Mouse (Mus musculus): ENCODE measurements around the gene Gtpbp10. TPM values are rescaled to one million over a fixed set of nuclear protein-coding genes. Genes with fewer than 3 reads are reported as not detected.

Gene Gtpbp10
- polyA plus RNA-seq (2015; fragmentation: Nextera tagmentation; extraction: Ambion mirVana) = 11.2 and 13.8 TPM in 2 replicates

GRCm38 (mm10) chr5:5559079-5559740 lies at the start of gene Gtpbp10:
Gene Gtpbp10, minus strand, starts transcription at chr5:5559538.
- peaks cover 19% of the 10 kb centered on the region for H3K4me1 ChIP-seq (replicated peaks)
- DNase-seq = peak; percentile 80
- peaks cover 11% of the 10 kb centered on the region for H3K36me3 ChIP-seq
- no peaks in the 10 kb centered on the region for H3K9me3 ChIP-seq (replicated peaks)
- under 1% methylated on average over 43 of the region's 43 CpGs for WGBS (ENCODE audit: insufficient replicate concordance)
- peak within 1 kb of the TSS; percentile 59 for H3K27ac ChIP-seq
- peak within 1 kb of the TSS; percentile 78 for H3K4me3 ChIP-seq (replicated peaks)
- peak within 1 kb of the TSS; percentile 80 for H3K9ac ChIP-seq
- ATAC-seq (ENCODE audit: low read depth) = peak; percentile 94
- H3K4me2 ChIP-seq = peak within 1 kb of the TSS; percentile 70
- H3K27me3 ChIP-seq = no peaks in the 10 kb centered on the region

- Histone ChIP-seq H3K4me2 (no peak overlapping the region), H3K27ac (no peak overlapping the region), H3K36me3 (no peaks in the 10 kb centered on the region), H3K9me3 (replicated peaks) (no peaks in the 10 kb centered on the region), H3K27me3 (no peaks in the 10 kb centered on the region), H3K4me3 (replicated peaks) (no peak overlapping the region), H3K9ac (no peak overlapping the region), H3K4me1 (replicated peaks) (no peaks in the 10 kb centered on the region)
- ATAC-seq (ENCODE audit: low read depth) (no peak), DNase-seq (no peak)
- WGBS (ENCODE audit: insufficient replicate concordance) = 63% methylated on average over 3 of the region's 3 CpGs
Observed at GRCm38 (mm10) chr5:5587686-5588085, 28.3 kb upstream of the Gtpbp10 start.

- DNase-seq (peak; percentile 14), ATAC-seq (ENCODE audit: low read depth) (peak; percentile 84)
- Histone ChIP-seq H3K4me3 (replicated peaks) (peak within 1 kb of the TSS; percentile 55), H3K4me1 (replicated peaks) (peaks cover 7% of the 10 kb centered on the region), H3K36me3 (no peaks in the 10 kb centered on the region), H3K9me3 (replicated peaks) (no peaks in the 10 kb centered on the region), H3K9ac (peak within 1 kb of the TSS; percentile 13; the same call in 1 of the 2 replicates), H3K27ac (no peak within 1 kb of the TSS), H3K27me3 (peaks cover 4% of the 10 kb centered on the region; the same call in 1 of the 2 replicates), H3K4me2 (peak within 1 kb of the TSS; percentile 74)
- 3% methylated on average over 24 of the region's 24 CpGs for WGBS (ENCODE audit: insufficient replicate concordance)
Observed at GRCm38 (mm10) chr5:5573749-5574317, 14.5 kb upstream of the Gtpbp10 start, which contains the start of gene Gm8773. Gene Gm8773, plus strand, starts transcription at chr5:5573799.

- Histone ChIP-seq H3K9ac (no peak overlapping the region), H3K27me3 (no peaks in the 10 kb centered on the region), H3K4me2 (no peak overlapping the region), H3K4me3 (replicated peaks) (no peak overlapping the region), H3K36me3 (no peaks in the 10 kb centered on the region), H3K4me1 (replicated peaks) (peaks cover 18% of the 10 kb centered on the region), H3K27ac (no peak overlapping the region), H3K9me3 (replicated peaks) (no peaks in the 10 kb centered on the region)
- DNase-seq (no peak), ATAC-seq (ENCODE audit: low read depth) (no peak)
- WGBS (ENCODE audit: insufficient replicate concordance) = 48% methylated on average over 3 of the region's 3 CpGs
Observed at GRCm38 (mm10) chr5:5562435-5562834, 3.1 kb upstream of the Gtpbp10 start.

GRCm38 (mm10) chr5:5561041-5561706 lies 1.8 kb upstream of the Gtpbp10 start:
- no peaks in the 10 kb centered on the region for H3K36me3 ChIP-seq
- no peak overlapping the region for H3K9ac ChIP-seq
- H3K27ac ChIP-seq = no peak overlapping the region
- H3K4me1 ChIP-seq (replicated peaks) = peaks cover 19% of the 10 kb centered on the region
- no peak overlapping the region for H3K4me2 ChIP-seq
- no peaks in the 10 kb centered on the region for H3K9me3 ChIP-seq (replicated peaks)
- 57% methylated on average over 4 of the region's 4 CpGs for WGBS (ENCODE audit: insufficient replicate concordance)
- no peaks in the 10 kb centered on the region for H3K27me3 ChIP-seq
- ATAC-seq (ENCODE audit: low read depth) = no peak
- DNase-seq = no peak
- no peak overlapping the region for H3K4me3 ChIP-seq (replicated peaks)

- Histone ChIP-seq H3K36me3 (peaks cover 5% of the 10 kb centered on the region), H3K27ac (no peak overlapping the region), H3K9ac (peak overlapping the region; percentile 80), H3K4me2 (peak overlapping the region; percentile 70), H3K9me3 (replicated peaks) (no peaks in the 10 kb centered on the region), H3K27me3 (no peaks in the 10 kb centered on the region), H3K4me1 (replicated peaks) (peaks cover 19% of the 10 kb centered on the region), H3K4me3 (replicated peaks) (peak overlapping the region; percentile 78)
- no peak for ATAC-seq (ENCODE audit: low read depth)
- no peak for DNase-seq
- 42% methylated on average over 8 of the region's 8 CpGs for WGBS (ENCODE audit: insufficient replicate concordance)
Observed at GRCm38 (mm10) chr5:5559798-5560197, 460 bp upstream of the Gtpbp10 start.

- WGBS (ENCODE audit: insufficient replicate concordance) = 48% methylated on average over 1 of the region's 1 CpGs
- DNase-seq = no peak
- Histone ChIP-seq H3K9ac (no peak overlapping the region), H3K27ac (no peak overlapping the region), H3K9me3 (replicated peaks) (no peaks in the 10 kb centered on the region), H3K4me1 (replicated peaks) (no peaks in the 10 kb centered on the region), H3K4me3 (replicated peaks) (no peak overlapping the region), H3K4me2 (no peak overlapping the region), H3K27me3 (no peaks in the 10 kb centered on the region), H3K36me3 (peaks cover 48% of the 10 kb centered on the region)
- ATAC-seq (ENCODE audit: low read depth) = no peak
Observed at GRCm38 (mm10) chr5:5551110-5551509, 8.2 kb downstream of the Gtpbp10 start.

GRCm38 (mm10) chr5:5540385-5540784 lies 19.0 kb downstream of the Gtpbp10 start:
- H3K4me1 ChIP-seq (replicated peaks) = no peaks in the 10 kb centered on the region
- H3K27ac ChIP-seq = no peak overlapping the region
- H3K27me3 ChIP-seq = no peaks in the 10 kb centered on the region
- no peak for DNase-seq
- no peak overlapping the region for H3K9ac ChIP-seq
- no peak overlapping the region for H3K4me3 ChIP-seq (replicated peaks)
- no peak for ATAC-seq (ENCODE audit: low read depth)
- peaks cover 36% of the 10 kb centered on the region for H3K36me3 ChIP-seq
- no peak overlapping the region for H3K4me2 ChIP-seq
- H3K9me3 ChIP-seq (replicated peaks) = no peaks in the 10 kb centered on the region
- WGBS (ENCODE audit: insufficient replicate concordance) = 70% methylated on average over 3 of the region's 3 CpGs

- Histone ChIP-seq H3K4me2 (no peak overlapping the region), H3K9me3 (replicated peaks) (no peaks in the 10 kb centered on the region), H3K4me3 (replicated peaks) (no peak overlapping the region), H3K9ac (no peak overlapping the region), H3K27ac (no peak overlapping the region), H3K4me1 (replicated peaks) (no peaks in the 10 kb centered on the region), H3K36me3 (peaks cover 36% of the 10 kb centered on the region), H3K27me3 (no peaks in the 10 kb centered on the region)
- 52% methylated on average over 3 of the region's 3 CpGs for WGBS (ENCODE audit: insufficient replicate concordance)
- DNase-seq (no peak), ATAC-seq (ENCODE audit: low read depth) (peak; percentile 69)
Observed at GRCm38 (mm10) chr5:5539771-5540170, 19.6 kb downstream of the Gtpbp10 start.

GRCm38 (mm10) chr5:5536131-5536530 lies 23.2 kb downstream of the Gtpbp10 start:
- DNase-seq = no peak
- peaks cover 15% of the 10 kb centered on the region for H3K36me3 ChIP-seq
- H3K27me3 ChIP-seq = no peaks in the 10 kb centered on the region
- ATAC-seq (ENCODE audit: low read depth) = no peak
- no peak overlapping the region for H3K4me2 ChIP-seq
- no peaks in the 10 kb centered on the region for H3K9me3 ChIP-seq (replicated peaks)
- no peak overlapping the region for H3K4me3 ChIP-seq (replicated peaks)
- no peak overlapping the region for H3K9ac ChIP-seq
- H3K27ac ChIP-seq = no peak overlapping the region
- 69% methylated on average over 1 of the region's 1 CpGs for WGBS (ENCODE audit: insufficient replicate concordance)
- no peaks in the 10 kb centered on the region for H3K4me1 ChIP-seq (replicated peaks)

- no peaks in the 10 kb centered on the region for H3K27me3 ChIP-seq
- DNase-seq = no peak
- H3K36me3 ChIP-seq = peaks cover 8% of the 10 kb centered on the region
- WGBS (ENCODE audit: insufficient replicate concordance) = 70% methylated on average over 3 of the region's 3 CpGs
- H3K9me3 ChIP-seq (replicated peaks) = no peaks in the 10 kb centered on the region
- ATAC-seq (ENCODE audit: low read depth) = peak; percentile 71
- H3K4me1 ChIP-seq (replicated peaks) = no peaks in the 10 kb centered on the region
- H3K4me3 ChIP-seq (replicated peaks) = no peak overlapping the region
- no peak overlapping the region for H3K4me2 ChIP-seq
- peak overlapping the region; percentile 20; the same call in 1 of the 2 replicates for H3K27ac ChIP-seq
- H3K9ac ChIP-seq = no peak overlapping the region
Observed at GRCm38 (mm10) chr5:5533656-5534420, 25.5 kb downstream of the Gtpbp10 start.

All from liver, embryonic 13.5 days (tissue).